Mouse (Mus musculus) ES-CJ7 (cell line): ENCODE data around the gene Ets2.
A peak's percentile ranks its signal among the peaks of the same experiment; 100 is the strongest.
"Not testable (repeated sequence)": the region's sequence is repeated elsewhere in the genome, so short reads cannot be mapped to it uniquely, and the experiment has no call there.

ENCODE experiments used
- DNase-seq: peaks from one replicate; pipeline ENCODE4 v3.0.0; 2011; ENCODE audit warnings: low read depth, low spot score

The Ets2 gene

DNA sequence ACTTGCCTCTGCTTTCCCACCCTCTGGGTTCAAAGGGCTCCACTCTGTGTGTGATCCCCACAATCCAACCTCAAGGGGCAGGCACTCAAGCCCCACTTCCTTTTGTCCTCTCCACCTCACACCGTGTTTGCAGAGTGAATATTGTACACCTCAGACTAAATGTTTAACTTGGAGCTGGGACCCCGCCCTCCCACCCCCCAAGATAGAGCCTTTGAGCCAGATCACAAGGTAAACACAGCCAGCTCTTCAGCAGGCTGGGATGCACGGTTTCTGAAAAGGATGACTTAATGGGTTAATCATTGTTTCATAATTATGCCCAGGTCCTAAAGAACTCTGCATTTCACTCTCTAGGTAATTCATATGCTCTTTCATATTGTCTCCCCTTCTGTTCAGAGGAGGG lies 2.2 kb upstream of the Ets2 start:
- DNase-seq, result no peak

DNA sequence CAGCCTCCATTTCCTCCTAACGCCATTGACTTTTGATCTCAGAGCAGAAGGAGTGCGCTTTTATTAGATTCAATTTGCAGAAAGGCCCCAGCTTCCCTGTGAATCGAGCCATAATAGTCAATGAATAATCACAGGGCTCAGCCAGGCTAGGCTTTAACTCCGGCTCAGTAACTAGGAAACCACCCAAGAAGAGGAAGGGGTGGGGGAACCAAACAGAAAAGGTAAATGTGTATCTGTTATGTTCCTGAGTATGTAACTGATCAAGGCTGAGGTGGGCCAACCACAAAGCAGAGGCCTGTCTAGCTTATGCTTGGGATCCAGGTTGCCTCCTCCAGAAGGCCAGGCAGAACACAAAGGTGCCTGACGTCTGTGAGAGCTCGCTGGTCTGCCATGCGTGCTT lies 1.7 kb upstream of the Ets2 start:
- DNase-seq, result no peak

DNA sequence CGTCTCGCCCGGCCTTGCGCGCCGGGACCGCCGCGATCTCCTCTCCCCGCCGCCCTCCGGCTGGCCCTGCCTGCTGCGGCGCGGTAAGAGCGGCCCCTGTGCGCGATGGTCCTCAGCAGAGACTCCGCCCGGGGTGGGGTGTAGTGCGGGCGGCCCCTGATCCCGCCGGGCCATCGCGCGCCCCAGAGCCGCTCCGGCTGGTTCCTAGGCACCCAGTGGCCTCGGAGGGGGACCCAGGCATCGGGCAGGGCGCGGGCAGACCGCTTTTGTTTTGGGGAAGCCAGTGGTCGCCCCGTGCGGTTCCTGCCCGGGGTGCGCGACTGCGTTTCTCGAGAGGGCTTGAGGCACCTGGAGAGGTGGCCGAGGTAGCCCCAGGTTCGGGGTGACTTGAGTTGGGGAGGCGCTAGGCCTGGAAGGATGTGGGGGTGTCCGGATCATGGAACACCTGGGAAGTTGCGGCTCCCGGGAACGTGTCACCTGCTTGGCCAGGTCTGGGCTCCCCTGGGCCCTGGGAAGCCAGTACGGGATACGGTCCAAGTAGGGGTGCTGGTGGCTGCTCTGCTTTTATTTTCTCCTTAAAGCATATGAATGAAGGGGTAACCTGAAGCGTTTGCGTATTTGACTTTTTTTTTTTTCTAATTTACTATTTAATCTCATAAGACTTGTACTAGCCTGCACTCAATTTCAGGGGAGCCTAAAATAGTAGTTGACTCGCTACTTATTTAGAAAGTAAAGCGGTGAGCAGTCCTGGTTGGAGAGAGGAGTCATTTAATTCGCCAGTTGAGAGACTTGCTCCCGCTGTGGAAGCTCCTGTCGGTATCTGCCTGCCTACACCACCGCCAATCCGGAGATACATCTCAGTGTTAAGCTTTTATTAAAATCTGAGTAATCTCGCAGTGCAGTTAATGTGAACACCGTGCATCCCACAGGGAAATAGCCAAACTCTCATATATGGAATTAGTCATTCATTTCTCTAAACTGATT lies 979 bp downstream of the Ets2 start:
- peak; percentile 21 for DNase-seq

DNA sequence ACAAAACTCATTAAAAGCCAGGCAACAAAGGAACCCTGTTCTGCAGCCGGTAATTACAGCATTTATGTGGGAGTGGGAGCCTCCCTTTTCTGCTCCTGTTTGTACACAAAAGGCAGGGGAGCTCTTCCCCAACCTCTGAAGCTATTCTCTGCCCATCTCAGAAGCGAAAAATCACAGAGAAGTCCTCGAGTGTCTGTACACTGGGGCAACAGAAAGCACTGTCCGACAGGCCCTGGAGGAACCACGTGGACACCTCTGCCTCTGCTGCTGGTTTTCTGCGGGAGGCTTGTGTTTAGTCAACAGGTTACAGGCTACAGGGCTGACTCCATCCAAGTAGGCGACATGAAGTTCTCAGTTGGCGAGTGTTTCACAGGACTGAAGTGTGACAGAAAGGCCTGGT lies 2.1 kb downstream of the Ets2 start:
- DNase-seq, result no peak

DNA sequence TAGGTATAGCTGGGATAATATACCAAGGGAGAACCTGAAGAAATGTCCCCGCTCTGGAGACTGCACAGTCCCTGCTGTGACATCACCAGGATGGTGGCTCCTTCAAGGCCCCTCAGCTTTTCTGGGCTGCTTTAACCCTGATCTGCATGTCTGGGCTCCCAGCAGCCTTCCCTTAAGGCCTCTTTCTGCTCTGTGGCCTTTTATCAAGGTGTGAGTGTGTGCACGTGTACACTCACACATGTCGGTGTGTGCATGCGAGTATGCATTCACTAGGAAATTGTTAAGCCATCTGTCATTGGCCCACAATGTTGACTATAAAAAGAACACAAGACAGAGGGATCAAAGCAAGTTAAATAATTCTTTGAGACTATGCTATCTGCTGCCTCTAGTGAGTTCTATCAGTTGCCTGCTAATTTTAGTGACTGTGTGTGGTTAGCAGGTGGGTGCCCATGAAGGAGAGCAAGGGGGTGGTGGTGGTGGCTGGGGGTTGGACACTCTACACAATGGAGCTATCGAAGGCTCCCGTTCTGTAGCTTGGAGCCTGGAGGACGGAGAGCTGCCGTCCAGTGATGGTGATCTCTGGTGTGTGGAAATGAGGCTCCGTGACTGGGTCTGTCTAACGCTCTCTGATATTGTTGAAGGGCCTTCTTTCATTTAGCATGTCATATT lies 2.9 kb downstream of the Ets2 start:
- DNase-seq, result no peak

DNA sequence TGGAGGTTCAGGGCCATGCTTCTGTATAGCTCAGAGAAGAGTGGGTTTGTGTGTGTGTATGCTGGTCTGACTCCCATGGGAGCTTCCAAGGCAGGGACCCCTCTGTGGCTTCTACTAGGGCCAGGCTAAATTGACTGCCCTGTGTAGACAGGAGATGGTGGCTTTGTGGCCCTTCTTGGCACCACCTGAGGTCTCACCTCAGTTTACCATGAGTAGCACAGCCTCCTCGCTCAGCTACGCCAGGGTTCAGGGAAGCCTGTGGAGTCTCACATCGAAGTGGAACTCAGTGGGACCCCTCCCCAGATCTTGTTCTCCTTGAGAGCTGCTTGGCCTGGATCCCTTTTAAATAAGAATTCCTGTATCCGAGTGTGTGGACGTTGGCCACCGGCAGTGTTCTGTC lies 3.9 kb downstream of the Ets2 start:
- no peak for DNase-seq

DNA sequence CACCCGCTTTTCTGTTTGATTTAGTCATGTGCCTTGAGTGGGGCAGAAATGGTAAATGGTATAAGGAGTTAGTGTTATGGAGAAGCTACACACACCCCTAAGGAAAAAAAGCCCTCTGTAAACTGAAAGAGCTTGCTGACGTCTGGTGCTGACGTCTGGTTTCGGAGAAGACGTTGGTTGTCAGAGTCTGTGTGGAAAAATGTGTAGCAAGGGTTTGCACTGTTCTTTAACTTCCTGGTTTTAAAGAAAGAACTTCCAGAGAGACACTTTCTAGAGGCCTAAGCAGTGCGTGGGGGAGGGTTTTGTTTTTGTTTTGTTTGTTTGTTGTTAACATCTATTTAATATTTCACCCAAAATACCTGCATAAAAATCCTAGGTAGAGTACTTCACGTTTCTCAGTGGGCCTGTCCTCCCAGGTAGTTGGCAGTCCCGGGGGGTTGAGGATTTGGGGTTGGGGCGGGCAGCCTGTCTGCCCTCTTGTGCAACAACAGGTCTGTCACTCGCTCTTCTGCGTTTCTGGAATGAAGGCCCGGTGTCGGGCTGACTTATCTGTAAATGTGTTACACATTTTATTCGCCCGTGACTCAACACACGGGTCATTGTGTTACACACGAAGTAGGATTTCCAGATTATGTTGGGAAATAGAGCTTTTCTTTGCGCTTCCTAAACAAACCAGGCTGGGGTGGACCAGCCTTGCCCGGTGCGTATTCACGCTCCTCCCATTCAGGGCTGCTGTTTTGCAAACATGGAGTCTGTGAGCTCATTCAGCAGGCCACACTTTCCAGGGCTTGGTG lies 6.5 kb downstream of the Ets2 start:
- no peak for DNase-seq

DNA sequence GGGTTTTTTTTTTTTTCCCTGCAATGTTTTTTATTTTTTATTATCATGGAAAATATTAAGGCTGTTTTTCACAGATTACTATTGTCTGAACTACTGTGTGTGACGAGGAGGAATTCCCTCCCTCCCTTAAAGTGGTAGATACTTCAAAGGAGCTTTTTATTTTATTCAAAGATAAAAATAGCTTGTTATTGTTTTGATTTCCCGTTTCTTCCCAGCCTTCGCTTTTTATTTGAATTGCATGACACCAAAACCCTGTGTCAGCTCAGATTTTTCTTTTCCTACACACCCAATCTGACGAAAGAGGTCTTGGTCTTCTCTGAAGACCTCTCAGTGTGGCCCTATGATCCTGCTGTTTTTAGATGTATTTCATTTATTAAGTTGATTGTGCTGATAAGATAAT lies 7.3 kb downstream of the Ets2 start:
- DNase-seq, result no peak

DNA sequence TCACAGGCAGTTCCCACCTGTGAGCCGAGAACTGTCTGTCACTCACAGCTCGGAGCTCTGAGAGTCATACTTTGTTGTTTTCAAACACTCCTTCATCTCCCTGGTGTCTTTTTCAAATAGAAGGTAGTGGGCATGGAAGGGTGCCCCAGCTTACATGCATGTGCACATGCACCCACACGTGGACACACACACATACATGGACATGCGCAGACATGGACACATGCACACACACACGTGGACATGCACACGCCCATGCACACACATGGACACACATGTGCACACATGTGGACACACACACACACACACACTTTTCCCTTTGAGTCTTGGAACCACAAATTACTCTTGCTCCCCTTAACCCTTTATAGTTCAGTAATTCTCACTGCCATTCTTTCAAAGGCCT lies 8.3 kb downstream of the Ets2 start:
- DNase-seq, result no peak

DNA sequence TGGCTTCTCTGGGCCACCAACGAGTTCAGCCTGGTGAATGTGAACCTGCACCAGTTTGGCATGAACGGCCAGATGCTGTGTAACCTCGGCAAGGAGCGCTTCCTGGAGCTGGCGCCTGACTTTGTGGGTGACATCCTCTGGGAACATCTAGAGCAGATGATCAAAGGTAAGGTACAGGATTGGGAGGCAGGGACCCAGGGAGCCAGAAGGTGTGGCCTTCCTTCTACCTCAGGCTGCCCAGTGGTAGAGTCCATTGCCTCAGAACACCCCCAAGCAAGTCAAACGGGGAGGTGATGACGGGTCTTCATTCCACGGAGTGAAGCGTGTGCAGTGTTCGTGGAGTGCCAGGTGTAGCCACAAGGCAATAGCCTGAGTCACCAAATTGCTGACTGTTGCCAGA lies 10.2 kb downstream of the Ets2 start:
- DNase-seq, result no peak

DNA sequence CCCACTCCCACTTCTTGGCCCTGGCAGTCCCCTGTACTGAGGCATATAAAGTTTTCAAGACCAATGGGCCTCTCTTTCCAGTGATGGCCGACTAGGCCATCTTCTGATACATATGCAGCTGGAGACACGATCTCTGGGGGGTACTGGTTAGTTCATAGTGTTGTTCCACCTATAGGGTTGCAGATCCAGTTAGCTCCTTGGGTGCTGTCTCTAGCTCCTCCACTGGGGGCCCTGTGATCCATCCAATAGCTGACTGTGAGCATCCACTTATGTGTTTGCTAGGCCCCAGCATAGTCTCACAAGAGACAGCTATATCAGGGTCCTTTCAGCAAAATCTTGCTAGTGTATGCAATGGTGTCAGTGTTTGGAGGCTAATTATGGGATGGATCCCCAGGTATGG lies 11.2 kb downstream of the Ets2 start:
- DNase-seq, result not testable (repeated sequence)

DNA sequence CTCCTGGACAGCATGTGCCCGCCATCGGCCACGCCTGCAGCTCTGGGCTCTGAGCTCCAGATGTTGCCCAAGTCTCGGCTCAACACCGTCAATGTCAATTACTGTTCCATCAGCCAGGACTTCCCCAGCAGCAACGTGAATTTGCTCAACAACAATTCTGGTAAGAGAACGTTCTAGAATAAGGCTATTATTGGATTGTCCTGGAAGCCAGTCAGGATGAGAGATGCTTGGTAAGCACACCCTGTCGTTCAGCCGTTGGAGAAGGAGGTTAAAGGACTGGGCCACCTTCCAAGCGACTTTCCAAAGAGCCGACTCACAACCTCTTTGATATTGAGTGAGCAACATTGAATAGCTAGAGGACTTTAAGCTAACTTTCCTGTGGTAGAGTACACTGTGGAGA lies 13.2 kb downstream of the Ets2 start:
- no peak for DNase-seq

DNA sequence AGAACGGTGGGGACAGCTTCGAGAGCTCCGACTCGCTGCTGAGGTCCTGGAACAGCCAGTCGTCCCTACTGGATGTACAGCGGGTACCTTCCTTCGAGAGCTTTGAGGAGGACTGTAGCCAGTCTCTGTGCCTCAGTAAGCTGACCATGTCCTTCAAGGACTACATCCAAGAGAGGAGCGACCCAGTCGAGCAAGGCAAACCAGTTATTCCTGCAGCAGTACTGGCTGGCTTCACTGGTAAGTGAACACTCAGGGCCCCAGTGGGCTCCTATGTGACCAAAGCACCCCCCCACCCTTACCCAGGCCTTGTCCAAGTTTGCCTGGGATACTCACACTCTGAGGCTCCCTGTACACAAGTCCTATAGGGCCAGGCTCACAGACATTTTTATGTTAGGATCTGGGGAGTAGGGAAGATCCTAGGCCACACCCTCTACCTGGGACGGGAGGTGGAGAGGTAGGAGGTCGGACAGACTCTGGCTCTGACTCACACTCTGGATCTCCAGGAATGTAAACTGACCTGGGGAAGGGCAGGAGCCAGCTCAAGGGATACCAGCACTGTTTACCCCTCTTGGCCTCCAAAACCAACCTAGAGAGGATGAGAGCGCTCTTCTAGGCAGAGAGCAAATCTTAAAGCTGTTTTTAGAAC lies 14.3 kb downstream of the Ets2 start:
- no peak for DNase-seq

DNA sequence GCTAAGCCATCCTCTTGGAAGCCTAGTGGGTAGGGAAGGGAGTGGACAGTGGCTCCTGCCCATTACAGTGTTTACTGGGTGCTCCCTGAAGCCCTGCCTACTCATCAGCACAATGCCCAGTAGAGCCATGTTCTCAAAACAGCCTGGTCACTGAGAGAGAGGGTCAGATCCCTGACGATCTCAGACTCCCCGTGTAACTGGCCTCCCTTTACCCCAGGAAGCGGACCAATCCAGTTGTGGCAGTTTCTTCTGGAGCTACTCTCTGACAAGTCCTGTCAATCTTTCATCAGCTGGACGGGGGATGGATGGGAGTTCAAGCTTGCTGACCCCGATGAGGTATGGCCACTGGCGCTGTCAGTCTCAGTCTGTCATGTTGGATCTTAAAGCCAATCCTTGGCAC lies 15.8 kb downstream of the Ets2 start:
- DNase-seq, result no peak

DNA sequence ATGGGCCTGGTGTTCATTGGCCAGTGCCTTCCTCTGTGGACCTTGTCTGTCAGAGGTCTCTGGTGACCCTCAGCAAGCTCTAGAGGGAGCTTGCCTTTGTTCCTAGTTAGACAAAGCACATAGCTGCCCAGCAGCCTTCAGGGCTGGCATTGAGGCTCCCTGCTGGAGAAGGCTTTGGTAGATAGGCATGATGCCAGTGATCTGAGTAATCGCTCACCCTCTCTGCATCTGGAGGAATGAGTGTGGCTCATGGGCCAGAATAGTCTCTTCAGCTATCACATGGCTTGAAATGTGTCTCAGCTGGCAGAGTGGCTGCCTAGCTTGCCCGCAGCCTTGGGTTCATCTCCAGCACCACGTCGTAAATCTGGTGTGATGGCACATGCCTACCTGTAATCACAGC lies 16.2 kb downstream of the Ets2 start:
- no peak for DNase-seq

DNA sequence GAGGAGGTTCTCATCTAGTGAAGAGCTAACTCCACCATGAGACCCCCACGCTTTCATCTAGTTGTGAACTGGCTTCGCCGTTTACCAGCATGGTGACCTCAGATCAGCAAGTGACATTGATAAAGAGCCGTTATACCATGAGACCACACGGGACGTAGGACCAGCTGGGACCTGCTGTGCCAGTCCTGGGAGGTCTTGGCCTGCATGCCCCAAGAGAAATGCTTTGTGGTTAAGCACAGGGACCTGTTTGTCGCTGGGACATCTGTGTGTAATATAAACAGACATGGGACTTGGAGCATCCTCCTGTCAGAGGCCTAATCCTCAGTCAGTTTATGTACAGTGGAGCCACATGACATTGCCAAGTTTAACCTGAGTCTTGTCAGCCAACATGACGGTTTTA lies 18.7 kb downstream of the Ets2 start:
- no peak for DNase-seq

DNA sequence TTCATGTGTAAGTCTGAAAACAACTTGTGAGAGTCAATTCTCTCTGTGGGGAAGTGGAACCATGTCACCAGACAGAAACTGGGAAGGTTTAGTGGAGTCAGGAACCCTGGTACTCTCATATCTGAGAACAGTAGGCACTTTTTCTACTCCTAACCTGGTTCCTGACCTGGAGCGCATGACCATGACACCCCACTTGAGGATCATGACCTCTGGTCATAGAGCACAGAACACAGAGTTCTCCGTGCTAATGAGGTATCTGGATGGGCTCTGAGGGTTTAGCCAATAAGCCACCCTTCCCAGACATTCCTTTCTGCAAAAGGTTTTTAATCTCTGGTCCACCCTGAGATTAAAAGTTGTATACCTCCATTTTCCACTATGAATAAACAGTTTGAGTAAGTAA lies 22.4 kb downstream of the Ets2 start:
- no peak for DNase-seq

DNA sequence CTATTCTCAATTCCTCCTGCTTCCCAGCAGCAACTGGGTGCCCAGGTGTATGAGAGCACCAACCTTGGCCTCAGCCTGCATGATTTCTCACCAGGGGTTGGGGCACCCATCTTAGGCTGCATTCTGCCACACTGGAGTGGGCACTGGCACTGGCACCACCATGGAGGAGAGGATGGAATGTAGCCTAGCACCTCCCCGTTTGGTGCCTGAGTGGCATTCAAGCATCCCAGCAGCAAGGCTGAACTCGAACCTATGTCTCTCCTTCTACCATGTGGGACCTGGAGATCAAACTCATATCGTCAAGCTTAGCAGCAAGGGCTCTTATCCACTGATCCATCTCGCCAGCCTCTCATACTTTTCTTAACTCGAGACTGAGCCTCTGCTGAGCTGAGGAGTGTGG lies 22.9 kb downstream of the Ets2 start:
- DNase-seq, result no peak

DNA sequence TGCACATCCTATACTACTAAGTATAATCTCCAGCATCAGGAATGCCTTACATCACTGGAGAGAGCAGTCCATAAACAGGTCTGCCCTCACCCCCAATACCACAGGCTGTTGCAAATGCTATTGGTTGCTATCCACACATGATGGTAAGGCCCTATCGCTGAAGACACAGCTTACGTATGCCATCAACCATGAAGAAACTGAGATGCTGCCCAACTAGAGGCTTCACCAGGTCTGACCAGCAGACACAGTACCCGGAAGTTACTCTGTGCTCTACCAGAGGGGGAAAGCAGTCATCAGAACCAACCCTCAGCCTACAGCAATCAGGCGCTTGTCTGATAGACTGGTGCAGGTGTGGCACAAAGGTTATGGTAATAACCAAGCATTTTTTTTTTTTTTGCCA lies 24.9 kb downstream of the Ets2 start:
- no peak for DNase-seq

DNA sequence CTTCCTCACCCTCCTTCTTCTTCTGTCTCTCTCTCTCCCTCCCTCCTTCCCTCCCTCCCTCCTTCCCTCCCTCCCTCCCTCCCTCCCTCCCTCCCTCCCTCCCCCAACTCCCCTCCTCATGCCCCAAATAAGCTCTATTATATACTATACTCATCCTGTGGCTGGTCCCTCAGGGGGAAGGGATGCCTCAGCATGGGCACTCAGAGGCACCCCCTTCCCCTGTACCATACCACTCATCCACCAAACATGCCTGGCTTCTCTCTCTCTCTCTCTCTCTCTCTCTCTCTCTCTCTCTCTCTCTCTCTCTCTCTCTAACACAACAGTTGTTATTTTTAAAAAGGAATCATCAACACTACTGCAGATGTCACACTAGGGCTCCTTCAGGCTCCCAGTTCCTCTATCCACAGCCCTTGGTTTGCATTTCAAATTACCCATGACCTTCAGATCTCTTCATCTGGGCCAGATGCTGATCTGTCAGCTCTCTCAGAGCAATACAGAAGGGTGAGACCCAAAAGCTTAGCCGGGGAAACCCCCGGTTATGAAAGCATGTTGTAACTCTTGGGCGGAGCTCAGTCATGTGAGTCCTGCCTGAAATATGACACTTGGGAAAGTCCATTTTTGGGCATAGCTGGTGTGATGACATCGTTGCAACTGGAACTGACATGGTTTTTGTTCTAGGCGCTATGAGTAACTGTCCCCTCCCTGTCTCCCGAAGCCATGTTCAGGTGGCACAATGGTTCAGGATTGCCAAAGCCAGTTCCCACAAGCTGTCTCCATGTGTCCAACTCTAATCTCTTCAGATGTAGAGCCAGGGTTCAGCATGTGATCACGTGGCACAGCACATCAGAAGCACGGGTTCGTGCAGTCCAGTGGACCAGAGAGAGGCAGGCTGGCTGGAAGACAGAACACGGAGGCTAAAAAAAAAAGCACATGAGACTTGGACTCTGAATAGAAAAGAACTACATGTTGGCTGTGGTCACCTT lies 26.9 kb downstream of the Ets2 start:
- no peak for DNase-seq

DNA sequence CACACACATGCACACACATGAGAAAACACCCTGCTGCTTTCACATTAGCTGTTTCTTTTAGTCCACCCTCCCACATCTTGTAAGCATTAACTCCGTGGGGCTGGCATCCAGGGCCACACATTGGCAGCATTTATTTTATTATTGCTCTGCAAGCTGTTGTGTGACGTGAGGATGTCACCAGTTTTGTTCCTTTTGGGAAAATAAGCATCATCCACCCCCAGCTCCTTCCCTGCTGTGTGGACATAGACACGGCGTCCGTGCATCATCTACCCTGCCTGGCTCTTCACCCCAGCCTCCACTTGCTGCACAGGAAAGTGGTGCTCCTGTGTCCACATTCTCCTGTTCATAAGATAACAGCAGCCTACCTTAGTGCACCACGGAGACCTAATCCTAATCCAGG lies 27.9 kb downstream of the Ets2 start:
- DNase-seq, result no peak
